Mouse (Mus musculus) gastrocnemius, adult 2 months (tissue): ENCODE measurements around the gene Uts2r. TPM values are rescaled to one million over a fixed set of nuclear protein-coding genes. Genes with fewer than 3 reads are reported as not detected.
A peak's percentile ranks its signal among the peaks of the same experiment; 100 is the strongest.

ENCODE experiments used
- DNase-seq: peaks from one replicate; pipeline ENCODE4 v3.0.0; 2022
- H3K27ac ChIP-seq: fragments of 200-600 bp; 2 replicates; pipeline ENCODE4 v1.8.1; 2022; ENCODE audit warnings: mild to moderate bottlenecking
- H3K4me3 ChIP-seq: fragments of 200-600 bp; 2 replicates; pipeline ENCODE4 v1.8.1; 2022; ENCODE audit warnings: mild to moderate bottlenecking, moderate library complexity
- CTCF ChIP-seq: fragments of 200-600 bp; IDR thresholded peaks from 2 replicates; pipeline ENCODE4 v1.8.1; 2022; ENCODE audit warnings: antibody characterized with exemption, mild to moderate bottlenecking, moderate library complexity
- intact Hi-C: fragments of 180-260 bp; cut with DNase I; formaldehyde crosslinking; loops from one replicate; pipeline ENCODE4 v1.15.1; 2025
- total RNA-seq, 2 experiments: library from RNA; stranded (reverse); gene quantifications; 2 replicates each; pipeline ENCODE4 v1.2.3; 2021

Gene Uts2r
- total RNA-seq, 2 experiments from 2014 or later: 1.4 to 3.1 TPM

- TF ChIP-seq CTCF: peak; percentile 83
- DNase-seq: peak; percentile 65
- no peak overlapping the region; the same call in 1 of the 2 replicates for H3K27ac ChIP-seq
- no peak overlapping the region for H3K4me3 ChIP-seq
- intact Hi-C loops: no loop called here
Observed at GRCm38 (mm10) chr11:121176285-121177270, 16.5 kb downstream of the Uts2r start.

- peak; percentile 63 for DNase-seq
- TF ChIP-seq CTCF: no peak
- Histone ChIP-seq H3K27ac (peak overlapping the region; percentile 35), H3K4me3 (no peak overlapping the region)
- intact Hi-C loops: no loop called here
Observed at GRCm38 (mm10) chr11:121189681-121190080, 29.6 kb downstream of the Uts2r start.

GRCm38 (mm10) chr11:121192742-121193141, 32.7 kb downstream of the Uts2r start:
- DNase-seq: no peak
- Histone ChIP-seq H3K4me3 (no peak overlapping the region), H3K27ac (no peak overlapping the region)
- intact Hi-C loops: no loop called here
- TF ChIP-seq CTCF: no peak

GRCm38 (mm10) chr11:121193415-121193814, 33.3 kb downstream of the Uts2r start:
- TF ChIP-seq CTCF: no peak
- no peak overlapping the region for H3K4me3 ChIP-seq
- intact Hi-C loops: no loop called here

GRCm38 (mm10) chr11:121198622-121199021, 38.6 kb downstream of the Uts2r start:
- Histone ChIP-seq H3K27ac (no peak overlapping the region), H3K4me3 (no peak overlapping the region)
- intact Hi-C loops: no loop called here
- no peak for DNase-seq
- TF ChIP-seq CTCF: no peak

More at GRCm38 (mm10) chr11:121193415-121193814, 33.3 kb downstream of the Uts2r start:
- DNase-seq: no peak
- no peak overlapping the region for H3K27ac ChIP-seq

- no peak for TF ChIP-seq CTCF
- Histone ChIP-seq H3K4me3 (no peak overlapping the region), H3K27ac (no peak overlapping the region)
- intact Hi-C loops: loop anchor here (5.0 kb wide), 2 partner anchors 148 to 183 kb away; no protein-coding TSS in a partner anchor
- DNase-seq: no peak
Observed at GRCm38 (mm10) chr11:121199851-121200250, 39.8 kb downstream of the Uts2r start.

- TF ChIP-seq CTCF: no peak
- H3K27ac ChIP-seq: no peak overlapping the region
- H3K4me3 ChIP-seq: no peak overlapping the region
- no peak for DNase-seq
- intact Hi-C loops: loop anchor here (5.0 kb wide), 2 partner anchors 148 to 183 kb away; no protein-coding TSS in a partner anchor
Observed at GRCm38 (mm10) chr11:121200781-121201180, 40.7 kb downstream of the Uts2r start.

GRCm38 (mm10) chr11:121201436-121202198, 41.5 kb downstream of the Uts2r start:
- Histone ChIP-seq H3K4me3 (no peak overlapping the region), H3K27ac (no peak overlapping the region)
- intact Hi-C loops: loop anchor here (5.0 kb wide), 2 partner anchors 149 to 184 kb away; no protein-coding TSS in a partner anchor
- peak; percentile 52 for DNase-seq
- peak; percentile 72 for TF ChIP-seq CTCF

GRCm38 (mm10) chr11:121203859-121204160, 43.7 kb downstream of the Uts2r start:
- intact Hi-C loops: loop anchor here (5.0 kb wide), 2 partner anchors 152 to 187 kb away; no protein-coding TSS in a partner anchor
- H3K27ac ChIP-seq: peak overlapping the region; percentile 94
- TF ChIP-seq CTCF: no peak

GRCm38 (mm10) chr11:121204161-121205006, 44.3 kb downstream of the Uts2r start, which contains the start of the genes Hexdc and Ogfod3:
Gene Hexdc (plus strand): TSS chr11:121204433.
Gene Ogfod3 (minus strand): TSS chr11:121204711.
- Histone ChIP-seq H3K4me3 (peak within 1 kb of the TSS; percentile 83), H3K27ac (peak within 1 kb of the TSS; percentile 94)
- no peak; the same call in 1 of the 2 replicates for TF ChIP-seq CTCF
- DNase-seq: peak; percentile 97
- intact Hi-C loops: loop anchor here (5.0 kb wide), 2 partner anchors 152 to 187 kb away; no protein-coding TSS in a partner anchor

More at GRCm38 (mm10) chr11:121203859-121204160, 43.7 kb downstream of the Uts2r start:
- H3K4me3 ChIP-seq: peak overlapping the region; percentile 83
- DNase-seq: no peak

Other genes starting within 250 kb of the Uts2r start
- gene Ccdc57, start 227.4 kb upstream of the Uts2r start, total RNA-seq: 1 to 10 TPM; 3.4 to 3.6 TPM
- 100 to 1,000 TPM; 295 to 479 TPM for gene Slc16a3, start 211.8 kb upstream of the Uts2r start, total RNA-seq
- gene Csnk1d, start 168.9 kb upstream of the Uts2r start, total RNA-seq: 10 to 100 TPM; 50.0 to 53.7 TPM
- gene Cd7, start 120.9 kb upstream of the Uts2r start, total RNA-seq: not detected
- gene Sectm1b, start 96.7 kb upstream of the Uts2r start, total RNA-seq: not detected
- not detected for gene Sectm1a, start 79.1 kb upstream of the Uts2r start, total RNA-seq
- not detected for gene Tex19.2, start 41.6 kb upstream of the Uts2r start, total RNA-seq
- gene Tex19.1, start 14.1 kb upstream of the Uts2r start, total RNA-seq: not detected
- gene Hexdc, start 44.2 kb downstream of the Uts2r start, total RNA-seq: 1 to 10 TPM; 7.5 to 9.6 TPM
- 10 to 100 TPM; 11.4 to 14.1 TPM for gene Ogfod3, start 44.4 kb downstream of the Uts2r start, total RNA-seq
- gene Cybc1, start 69.1 kb downstream of the Uts2r start, total RNA-seq: 1 to 10 TPM; 3.3 to 3.6 TPM
- 100 to 1,000 TPM; 106 to 133 TPM for gene Narf, start 77.0 kb downstream of the Uts2r start, total RNA-seq
- gene Foxk2, start 99.7 kb downstream of the Uts2r start, total RNA-seq: 10 to 100 TPM; 30.1 to 32.9 TPM
- gene Wdr45b, start 194.2 kb downstream of the Uts2r start, total RNA-seq: 10 to 100 TPM; 21.1 to 21.6 TPM
- 10 to 100 TPM in 1 of 2 experiments, 1 to 10 TPM in 1; 9.9 to 11.8 TPM for gene Rab40b, start 228.0 kb downstream of the Uts2r start, total RNA-seq